Mouse (Mus musculus) lung, adult 18-20 months (tissue): ENCODE measurements around the gene Ptprm.

Source experiments
- DNase-seq, 2 experiments: peaks; one replicate each; pipeline ENCODE4 v3.0.0; 2022; ENCODE audit warnings: mixed read lengths in 2 of 2

Ptprm gene

GRCm38 (mm10) chr17:67354451-67355011, at the start of gene Ptprm:
Gene Ptprm (minus strand): TSS chr17:67354457.
- peak; percentile 86 to 90 for DNase-seq

- no peak for DNase-seq
Measured at GRCm38 (mm10) chr17:67396205-67396604, 41.9 kb upstream of the Ptprm start.

DNA sequence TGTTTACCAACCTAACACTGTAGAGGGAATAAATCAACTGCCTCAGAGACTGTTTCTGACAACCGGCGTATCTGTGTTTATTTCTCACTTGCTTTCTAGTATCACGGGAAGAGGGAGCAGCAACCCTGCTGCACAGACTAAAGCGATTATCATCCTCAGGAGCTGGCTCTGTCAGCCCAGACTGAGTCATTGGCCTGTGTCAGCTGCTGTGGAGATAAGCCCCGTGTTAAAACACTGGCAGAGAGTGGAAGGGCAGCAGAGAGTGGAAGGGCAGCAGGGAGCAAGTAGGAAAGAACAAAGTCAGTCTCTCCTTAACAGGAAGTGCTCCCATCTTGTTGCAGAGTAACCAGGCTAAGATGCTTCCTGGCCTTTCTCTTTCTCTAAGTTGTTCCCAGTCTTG, 36.6 kb upstream of the Ptprm start:
- DNase-seq: no peak

DNA sequence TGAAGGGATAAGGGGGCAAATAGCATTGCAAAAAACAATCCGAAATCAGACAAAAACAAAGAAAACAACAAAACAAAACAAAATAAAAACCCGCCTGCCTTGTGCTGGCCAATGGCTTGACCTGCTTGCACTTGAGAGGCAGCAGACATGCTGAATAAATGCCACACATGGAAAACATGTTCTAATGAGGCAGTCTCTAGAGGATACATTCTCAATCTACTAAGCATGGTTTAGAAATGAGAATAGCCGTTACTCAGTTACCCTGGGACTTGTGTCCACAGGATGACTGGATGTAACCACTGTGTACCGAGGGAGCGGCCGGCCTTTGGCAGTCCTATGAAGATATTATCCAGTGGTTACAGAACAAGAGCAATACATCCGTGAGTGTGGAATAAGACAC, 33.9 kb upstream of the Ptprm start:
- no peak for DNase-seq

DNA sequence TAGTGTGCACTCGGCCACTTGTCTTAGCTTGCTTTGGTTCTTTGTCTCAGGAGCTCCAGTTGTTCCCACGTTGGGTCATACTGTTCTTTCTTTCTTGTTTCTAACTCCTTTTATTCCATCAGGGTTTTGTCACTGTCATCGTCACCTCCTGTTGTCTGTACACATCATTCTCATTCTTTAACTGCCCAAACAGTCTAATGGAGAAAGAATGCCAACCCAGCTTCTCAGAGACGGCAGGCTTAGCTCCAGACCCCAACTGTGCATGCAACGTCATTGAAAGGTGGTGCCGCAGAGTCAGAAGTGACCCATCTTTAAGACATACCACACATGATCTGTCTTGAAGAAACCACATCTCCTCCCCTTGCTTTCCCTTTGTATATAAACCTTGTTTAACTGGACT, 31.0 kb upstream of the Ptprm start:
- no peak for DNase-seq

- no peak for DNase-seq
Measured at GRCm38 (mm10) chr17:67383635-67384034, 29.4 kb upstream of the Ptprm start.

DNA sequence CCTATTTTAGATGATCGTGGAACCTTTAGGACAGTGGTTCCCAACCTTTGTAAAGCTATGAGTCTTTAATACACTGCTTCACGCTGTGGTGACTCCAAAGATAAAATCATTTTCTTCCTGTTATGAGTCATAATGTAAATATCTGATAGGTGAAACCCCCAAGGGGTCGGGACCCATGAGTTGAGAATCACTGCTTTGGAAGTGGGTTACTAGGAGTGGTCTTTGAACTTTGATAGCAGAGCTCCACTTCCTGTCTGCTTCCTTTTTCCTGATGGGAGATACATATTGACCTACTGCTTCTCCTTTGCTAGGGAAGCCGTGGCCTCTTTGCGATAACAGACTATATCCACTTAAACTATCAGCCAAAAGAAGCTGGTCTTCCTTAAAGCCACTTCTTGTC, 27.4 kb upstream of the Ptprm start:
- DNase-seq: no peak

DNA sequence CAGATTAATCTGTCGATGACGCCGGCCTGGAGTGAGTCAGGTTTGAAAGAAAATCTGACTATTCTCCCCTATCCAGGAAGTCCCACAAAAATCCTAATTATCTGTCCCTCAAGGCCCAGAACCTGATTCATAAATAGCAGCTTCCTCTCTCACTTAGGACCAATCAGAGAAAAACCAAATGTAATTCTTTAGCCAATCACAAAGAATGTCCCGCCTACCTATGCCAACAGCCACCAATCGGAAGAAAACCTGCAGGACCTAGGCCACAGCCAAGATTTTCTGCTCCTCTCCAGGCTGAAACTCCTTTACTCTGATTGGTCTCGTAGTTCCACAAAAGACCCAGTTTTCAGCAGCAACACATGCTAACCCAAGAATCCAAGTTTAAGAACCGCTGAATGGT, 13.6 kb upstream of the Ptprm start:
- DNase-seq: no peak

- DNase-seq: no peak
Measured at GRCm38 (mm10) chr17:67364491-67364890, 10.2 kb upstream of the Ptprm start.

DNA sequence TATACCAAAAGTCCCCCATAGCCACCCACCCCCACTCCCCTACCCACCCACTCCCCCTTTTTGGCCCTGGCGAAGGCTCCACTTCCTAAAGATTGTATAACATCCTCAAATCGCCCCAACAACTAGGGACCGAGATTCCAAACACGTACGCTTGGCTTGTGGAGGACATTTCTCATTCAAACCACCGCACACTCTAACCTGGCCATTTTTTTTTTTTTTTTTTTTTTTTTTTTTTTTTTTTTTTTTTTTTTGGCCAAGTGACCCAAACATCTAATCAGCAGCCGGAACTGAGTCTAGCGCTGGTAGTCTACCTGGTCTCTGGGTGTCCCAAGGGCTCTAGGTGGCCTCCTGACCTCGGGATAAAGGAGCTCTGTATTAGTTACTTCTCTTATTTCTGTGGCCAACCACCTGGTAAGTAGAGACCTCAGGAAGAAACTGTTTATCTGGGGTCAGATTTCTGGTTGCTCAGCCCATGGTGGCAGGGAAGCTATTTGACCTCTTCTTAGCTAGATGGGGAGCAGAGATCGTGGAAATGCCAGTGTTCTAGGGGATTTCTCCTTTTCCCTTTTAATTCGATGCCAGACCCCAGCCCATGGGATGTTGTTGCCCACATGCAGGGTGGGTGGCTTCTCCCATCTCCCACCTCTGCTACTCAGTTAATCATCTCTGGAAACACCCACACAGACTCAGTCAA, 9.3 kb upstream of the Ptprm start:
- DNase-seq: no peak

- no peak for DNase-seq
Measured at GRCm38 (mm10) chr17:67362131-67362530, 7.9 kb upstream of the Ptprm start.

DNA sequence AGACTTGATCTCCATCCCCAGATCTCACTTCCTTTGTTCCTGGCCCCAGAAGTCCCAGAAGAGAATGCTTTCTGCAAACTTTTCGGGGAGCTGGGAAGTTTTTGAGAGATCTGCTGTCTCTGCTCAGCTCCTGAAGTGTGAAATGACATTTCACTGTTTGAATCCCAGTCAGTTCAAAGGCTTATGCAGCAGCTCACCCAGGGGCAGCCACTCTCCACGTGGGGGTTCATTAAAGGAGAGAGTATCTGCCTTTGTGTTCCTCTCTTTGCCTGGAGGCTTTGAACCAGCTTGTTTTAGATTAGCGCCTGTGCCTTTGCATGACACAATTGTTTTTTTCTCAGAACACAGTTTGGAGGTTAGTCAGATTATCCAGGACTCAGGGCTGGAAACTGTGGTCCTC, 6.3 kb upstream of the Ptprm start:
- no peak for DNase-seq

GRCm38 (mm10) chr17:67359578-67359977, 5.3 kb upstream of the Ptprm start:
- no peak for DNase-seq

DNA sequence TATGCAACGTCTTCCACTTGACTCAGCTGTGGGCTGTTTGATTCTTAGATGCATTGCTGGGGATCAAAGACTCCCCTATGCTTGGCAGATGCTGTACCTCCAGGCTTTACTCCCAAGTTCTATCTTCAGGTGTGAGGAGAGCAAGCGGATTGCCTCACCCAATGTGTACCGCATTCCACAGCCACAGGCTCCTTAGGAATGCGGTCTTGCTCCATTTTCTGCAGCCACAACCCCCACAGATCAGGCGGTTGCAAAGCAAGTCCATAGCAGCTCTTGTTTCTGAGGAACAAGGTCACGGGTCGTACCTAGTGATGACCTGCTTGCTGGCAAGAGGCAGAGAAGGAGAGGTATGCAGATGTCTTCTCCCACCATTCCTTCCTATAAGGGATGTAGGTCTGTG, 4.3 kb upstream of the Ptprm start:
- peak; percentile 73 to 78 for DNase-seq

- no peak for DNase-seq
Measured at GRCm38 (mm10) chr17:67357191-67357590, 2.9 kb upstream of the Ptprm start.

DNA sequence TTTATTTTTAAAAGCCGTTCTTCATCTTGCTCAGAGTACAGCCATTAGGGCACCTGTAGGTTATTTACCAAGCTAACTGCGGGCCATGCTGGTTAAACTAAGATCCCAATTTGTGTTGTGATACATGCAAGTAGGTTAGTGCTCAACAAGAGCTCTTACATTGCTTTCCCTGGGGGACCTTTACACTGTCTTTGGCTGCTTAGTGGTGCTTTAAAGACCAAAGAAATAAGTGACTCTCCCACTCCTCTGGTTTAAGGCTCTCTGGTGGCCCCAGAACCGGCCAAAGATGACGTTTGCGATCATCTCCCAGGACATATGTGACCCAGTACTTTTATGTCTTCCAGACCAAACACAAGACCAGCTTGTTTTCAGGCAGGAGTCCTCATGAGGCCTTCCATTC, 994 bp upstream of the Ptprm start:
- DNase-seq: no peak

DNA sequence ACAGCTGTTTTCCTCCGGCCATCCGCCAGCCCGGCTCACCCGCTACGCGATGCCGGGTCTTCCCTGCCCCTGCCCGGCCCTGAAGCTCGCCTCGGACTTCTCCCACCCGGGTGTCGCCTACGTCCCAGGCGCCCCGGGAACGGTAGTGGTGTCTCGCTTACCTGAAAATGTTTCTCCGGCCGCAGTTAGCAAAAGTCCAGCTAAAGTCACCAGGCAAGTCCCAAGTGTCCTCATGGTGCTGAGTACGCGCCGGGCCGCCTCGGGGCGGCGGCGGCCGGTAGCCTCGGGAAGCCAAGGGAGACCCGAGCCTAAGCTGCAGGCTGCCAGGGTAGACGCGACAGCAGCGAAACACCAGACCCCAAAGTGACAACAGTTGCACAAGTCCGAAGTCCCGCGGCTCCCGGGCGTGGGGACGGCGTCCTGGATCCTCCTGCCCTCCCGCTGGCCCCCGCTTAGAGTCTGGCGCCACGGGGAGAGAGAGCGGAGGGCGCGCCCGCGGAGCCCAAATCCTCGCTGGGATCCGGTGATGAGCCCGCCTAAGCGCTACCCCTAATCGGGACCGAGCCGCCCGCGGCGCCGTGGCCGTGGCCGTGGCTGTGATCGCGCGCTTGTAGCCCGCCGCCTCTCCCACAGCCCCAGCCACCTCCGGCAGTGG, 334 bp downstream of the Ptprm start:
- peak; percentile 33 to 53 for DNase-seq

GRCm38 (mm10) chr17:67352956-67353795, 1.1 kb downstream of the Ptprm start:
- DNase-seq: peak; percentile 44 to 51

GRCm38 (mm10) chr17:67351423-67351822, 2.8 kb downstream of the Ptprm start:
- peak; percentile 22 to 56 for DNase-seq

DNA sequence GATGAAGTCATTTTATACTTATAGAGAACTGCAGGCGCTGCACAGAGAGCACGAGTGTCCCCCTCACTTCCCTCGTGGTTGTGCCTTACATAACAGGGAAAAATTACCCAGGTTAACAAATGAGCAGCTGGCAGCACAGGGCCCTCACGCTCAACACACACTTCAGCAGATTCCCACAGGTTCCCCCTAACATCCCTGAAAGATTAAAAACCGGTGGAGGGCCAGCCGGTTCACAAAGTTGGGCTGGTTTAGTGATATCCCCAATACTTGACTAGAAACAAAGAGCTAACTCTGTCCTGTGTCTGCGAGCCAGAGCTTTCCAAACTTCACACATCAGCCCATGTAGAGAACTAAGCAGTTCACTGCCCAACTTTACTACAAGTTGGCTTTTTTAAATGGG, 3.7 kb downstream of the Ptprm start:
- no peak for DNase-seq

GRCm38 (mm10) chr17:67349594-67349993, 4.7 kb downstream of the Ptprm start:
- no peak for DNase-seq

DNA sequence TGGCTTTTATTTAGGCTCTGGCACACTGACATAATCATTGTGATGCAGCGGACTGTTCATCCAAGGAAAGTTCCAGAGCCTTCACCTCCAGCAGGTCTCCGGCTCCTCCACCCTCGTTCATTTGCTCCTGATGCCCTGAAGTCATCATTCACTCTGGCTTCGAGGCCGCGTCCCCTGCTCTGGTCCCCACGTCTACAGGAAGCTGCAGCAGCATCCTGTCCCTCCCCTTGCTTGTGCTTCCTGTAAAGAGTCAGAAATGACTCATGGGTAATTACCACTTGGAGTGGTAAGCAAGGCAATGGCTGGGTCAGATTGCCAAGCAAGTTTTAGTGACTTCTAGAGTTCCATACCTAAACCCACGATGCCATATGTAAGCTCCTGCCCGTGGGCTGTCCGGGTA, 7.3 kb downstream of the Ptprm start:
- DNase-seq: peak in 1 of 2 experiments; percentile 29

- DNase-seq: peak in 1 of 2 experiments; percentile 34
Measured at GRCm38 (mm10) chr17:67345157-67345556, 9.1 kb downstream of the Ptprm start.
